Mouse (Mus musculus) embryonic facial prominence, embryonic 11.5 days (tissue): ENCODE data around the gene Gm8206. TPM values are rescaled to one million over a fixed set of nuclear protein-coding genes. Genes with fewer than 3 reads are reported as not detected.
"Not testable (repeated sequence)": the region's sequence is repeated elsewhere in the genome, so short reads cannot be mapped to it uniquely, and the experiment has no call there.

Source experiments
- ATAC-seq: fragments of 200-750 bp; cut with Nextera tagmentation; replicated peaks from 2 replicates; pipeline ENCODE4 v1.8.0; 2017; ENCODE audit warnings: low read depth; ENCODE audit not compliant: insufficient number of reproducible peaks, low FRiP score, low TSS enrichment
- DNase-seq: peaks from one replicate; pipeline ENCODE4 v3.0.0-alpha.2; 2015; ENCODE audit warnings: low spot score
- H3K27ac ChIP-seq: fragments of 300-500 bp; sonication (generic); replicated peaks from 2 replicates; pipeline ENCODE4 v1.5.1; 2014; ENCODE audit warnings: mild to moderate bottlenecking, low read depth, low read length, control low read depth
- H3K27me3 ChIP-seq: fragments of 300-500 bp; sonication (generic); 2 replicates; pipeline ENCODE4 v1.6.1; 2014; ENCODE audit warnings: mild to moderate bottlenecking, low read length, moderate library complexity, mixed read lengths; ENCODE audit not compliant: control insufficient read depth, insufficient read depth
- H3K36me3 ChIP-seq: fragments of 300-500 bp; sonication (generic); replicated peaks from 2 replicates; pipeline ENCODE4 v1.6.1; 2014; ENCODE audit warnings: low read depth, mild to moderate bottlenecking, low read length, moderate library complexity, mixed read lengths; ENCODE audit not compliant: control insufficient read depth, insufficient read depth
- H3K4me1 ChIP-seq: fragments of 300-500 bp; sonication (generic); 2 replicates; pipeline ENCODE4 v1.6.1; 2014; ENCODE audit warnings: low read length, mixed read lengths; ENCODE audit not compliant: control insufficient read depth, insufficient read depth
- H3K4me2 ChIP-seq: fragments of 300-500 bp; sonication (generic); 2 replicates; pipeline ENCODE4 v1.6.1; 2014; ENCODE audit warnings: low read depth, mild to moderate bottlenecking, control low read depth, low read length, moderate library complexity
- H3K4me3 ChIP-seq: fragments of 300-500 bp; sonication (generic); 2 replicates; pipeline ENCODE4 v1.5.1; 2014; ENCODE audit warnings: low read depth, low read length, control low read depth
- H3K9ac ChIP-seq: fragments of 300-500 bp; sonication (generic); replicated peaks from 2 replicates; pipeline ENCODE4 v1.6.1; 2014; ENCODE audit warnings: mild to moderate bottlenecking, control low read depth, low read length
- H3K9me3 ChIP-seq: fragments of 300-500 bp; sonication (generic); replicated peaks from 2 replicates; pipeline ENCODE4 v1.6.1; 2016; ENCODE audit warnings: mild to moderate bottlenecking, low read length, inconsistent platforms, mixed read lengths; ENCODE audit not compliant: control insufficient read depth
- WGBS: fragments of 180-500 bp; shearing (Covaris S2); extraction: QIAGEN DNeasy Blood & Tissue Kit; methylation state at CpG from one replicate; pipeline ENCODE4 v1.1.7; 2014; 5-methylcytosine and 5-hydroxymethylcytosine counted together
- polyA plus RNA-seq: library from polyadenylated mRNA; unstranded; fragments of >200 nt; fragmentation: Nextera tagmentation; extraction: Ambion mirVana; gene quantifications from 2 replicates; pipeline ENCODE4 v1.2.1, GENCODE M21; 2014

Gm8206 gene
- polyA plus RNA-seq = 1.3 and 2.2 TPM in 2 replicates

- not testable (repeated sequence) for H3K4me2 ChIP-seq, H3K4me1 ChIP-seq, H3K27ac ChIP-seq, H3K27me3 ChIP-seq, H3K36me3 ChIP-seq, ATAC-seq, DNase-seq, H3K9me3 ChIP-seq, H3K9ac ChIP-seq, H3K4me3 ChIP-seq
- 85% methylated on average over 2 of the region's 3 CpGs for WGBS
Observed at GRCm38 (mm10) chr14:6093842-6094241, at the start of gene Gm8206. Gene Gm8206, minus strand, starts transcription at chr14:6093942.

DNA sequence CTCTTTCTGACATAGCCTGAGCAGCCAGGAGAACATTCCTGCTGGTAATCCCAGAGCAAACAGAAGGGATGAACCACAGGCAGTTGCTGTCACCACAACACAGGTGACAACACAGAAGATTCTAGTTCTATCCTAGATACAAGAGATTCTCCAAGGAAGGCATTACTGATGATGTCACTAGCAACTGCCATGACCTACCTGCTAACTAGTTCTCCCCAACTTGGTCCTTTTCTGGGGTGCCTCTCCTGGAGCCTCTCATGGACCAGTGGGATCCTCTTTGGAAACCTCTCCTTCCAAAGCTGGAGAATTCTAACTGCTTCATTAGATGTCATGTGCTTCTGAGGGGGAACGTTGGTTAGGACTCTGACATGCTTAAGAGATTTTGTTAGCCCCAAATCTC, 32.0 kb upstream of the Gm8206 start, which contains the start of gene Gm3476:
TSS of gene Gm3476 (minus strand) at position 101 of the 400 bp plus-strand sequence.
- H3K36me3 ChIP-seq, H3K4me2 ChIP-seq, H3K4me1 ChIP-seq, H3K27ac ChIP-seq, DNase-seq, ATAC-seq, H3K4me3 ChIP-seq, H3K27me3 ChIP-seq, H3K9ac ChIP-seq, H3K9me3 ChIP-seq: not testable (repeated sequence)
- WGBS = no CpG with 5 or more reads among the region's 1 CpGs

DNA sequence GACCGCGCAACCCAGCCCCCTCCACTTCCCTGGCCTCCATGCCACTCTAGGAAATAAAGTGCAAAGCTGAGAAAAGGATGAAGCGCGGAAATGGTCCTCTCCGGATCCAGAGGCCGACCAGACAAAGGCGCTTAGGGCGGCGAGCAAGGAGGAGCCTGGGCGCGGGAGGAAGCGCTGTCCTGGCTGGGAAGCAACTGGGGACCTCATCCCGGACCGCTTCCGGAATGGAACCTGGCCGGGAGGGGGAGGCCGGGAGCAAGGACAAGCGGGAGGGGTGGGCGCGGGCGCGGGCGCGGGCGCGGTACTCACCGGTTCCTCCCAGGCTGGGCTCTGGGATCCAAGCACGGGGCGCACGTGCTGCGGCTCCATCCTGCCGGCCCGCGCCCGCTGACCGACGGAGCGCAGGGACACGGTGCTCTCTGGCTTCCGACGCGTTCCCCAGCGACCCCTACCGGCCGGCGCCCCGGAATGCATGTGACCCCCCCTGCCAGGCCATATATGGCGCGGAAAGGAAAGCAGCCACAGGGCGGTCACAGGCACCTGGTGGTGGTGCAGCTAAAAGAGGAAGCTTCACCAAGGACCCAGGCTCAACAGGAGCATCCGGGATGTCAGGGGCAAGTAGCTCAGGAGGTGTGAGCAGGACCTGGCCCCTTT, 14.7 kb upstream of the Gm8206 start, which contains the start of gene Gm3468:
TSS of gene Gm3468 (minus strand) at position 394 of the 654 bp plus-strand sequence.
- ATAC-seq = peak; percentile 88; the same call in 1 of the 2 replicates
- not testable (repeated sequence) for H3K9me3 ChIP-seq, H3K36me3 ChIP-seq, H3K27ac ChIP-seq, H3K4me2 ChIP-seq, H3K4me1 ChIP-seq, H3K27me3 ChIP-seq
- peak within 1 kb of the TSS; percentile 30 for H3K4me3 ChIP-seq
- DNase-seq = peak; percentile 81
- peak within 1 kb of the TSS; percentile 32 for H3K9ac ChIP-seq
- under 1% methylated on average over 42 of the region's 51 CpGs for WGBS

DNA sequence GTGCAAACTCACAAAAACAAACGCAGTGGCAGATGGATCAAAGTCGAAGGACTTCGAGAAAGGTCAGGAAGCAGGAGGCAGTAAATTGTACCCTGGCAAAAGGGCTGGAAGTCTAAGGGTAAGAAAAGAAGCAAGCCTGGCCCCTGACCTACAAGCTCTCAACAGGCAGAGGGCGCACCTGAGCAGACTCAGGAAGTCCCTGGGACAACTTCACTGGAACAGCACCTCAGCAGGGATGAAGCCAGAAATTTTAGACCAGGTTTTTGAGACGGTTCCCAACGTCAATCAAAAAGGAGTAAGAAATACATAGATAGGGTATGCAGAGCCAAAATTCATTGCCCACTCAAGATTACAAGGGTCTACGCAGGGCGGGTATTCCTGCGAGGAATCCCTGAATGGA, 13.8 kb upstream of the Gm8206 start:
- not testable (repeated sequence) for H3K4me1 ChIP-seq, H3K4me2 ChIP-seq, ATAC-seq, H3K4me3 ChIP-seq, H3K36me3 ChIP-seq, H3K9ac ChIP-seq, H3K9me3 ChIP-seq, H3K27ac ChIP-seq, H3K27me3 ChIP-seq
- peak; percentile 5 for DNase-seq
- WGBS = 14% methylated on average over 8 of the region's 9 CpGs

- 87% methylated on average over 3 of the region's 4 CpGs for WGBS
- H3K36me3 ChIP-seq, H3K27ac ChIP-seq, DNase-seq, H3K4me3 ChIP-seq, H3K4me2 ChIP-seq, ATAC-seq, H3K4me1 ChIP-seq, H3K9me3 ChIP-seq, H3K27me3 ChIP-seq, H3K9ac ChIP-seq: not testable (repeated sequence)
Observed at GRCm38 (mm10) chr14:6058167-6058566, 35.6 kb downstream of the Gm8206 start, which contains the start of gene Gm6337. Gene Gm6337, minus strand, starts transcription at chr14:6058267.

- not testable (repeated sequence) for DNase-seq, H3K4me1 ChIP-seq, H3K27me3 ChIP-seq, H3K4me3 ChIP-seq, H3K9me3 ChIP-seq, H3K27ac ChIP-seq, H3K9ac ChIP-seq, H3K4me2 ChIP-seq, ATAC-seq, H3K36me3 ChIP-seq
- WGBS = 76% methylated on average over 5 of the region's 7 CpGs
Observed at GRCm38 (mm10) chr14:5987136-5987535, 106.6 kb downstream of the Gm8206 start.

GRCm38 (mm10) chr14:5979037-5979436, 114.7 kb downstream of the Gm8206 start, which contains the start of gene Gm3453:
Gene Gm3453, minus strand, starts transcription at chr14:5979137.
- H3K27me3 ChIP-seq, DNase-seq, H3K4me1 ChIP-seq, H3K4me3 ChIP-seq, H3K36me3 ChIP-seq, ATAC-seq, H3K9me3 ChIP-seq, H3K4me2 ChIP-seq, H3K27ac ChIP-seq, H3K9ac ChIP-seq: not testable (repeated sequence)
- 72% methylated on average over 2 of the region's 2 CpGs for WGBS
